Mouse (Mus musculus) embryo, embryonic 9.5 days (tissue): ENCODE measurements at regions not wholly inside any gene's neighbourhood (a gene's known extent, or its start where the extent isn't known, plus 50 kb on each side); places are given as distances from the start of the nearest gene placed in this dataset.
A peak's percentile ranks its signal among the peaks of the same experiment; 100 is the strongest.

Experiments
- DNase-seq: peaks from one replicate; pipeline ENCODE4 v3.0.0-alpha.2; 2017; ENCODE audit errors: extremely low spot score

DNA sequence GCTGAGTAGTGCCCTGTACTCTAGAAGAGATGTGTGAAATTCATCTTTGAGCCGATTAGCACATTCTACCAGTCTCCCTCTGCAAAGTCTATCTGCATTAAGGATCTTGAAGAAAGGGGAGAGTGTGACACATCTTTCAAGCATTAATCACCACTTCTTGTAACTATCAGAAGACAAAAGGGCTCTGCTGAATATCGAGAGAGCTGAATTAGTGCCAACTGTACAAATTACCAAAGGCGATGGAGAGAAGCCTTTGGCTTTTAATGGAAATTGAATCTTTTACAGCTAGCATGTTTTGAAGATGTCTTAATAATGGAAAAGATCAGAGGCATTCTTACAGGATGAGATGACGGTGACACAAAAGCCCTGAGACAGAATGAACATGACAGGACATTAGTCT lies 97.2 kb upstream of the Pam start:
- DNase-seq = no peak

DNA sequence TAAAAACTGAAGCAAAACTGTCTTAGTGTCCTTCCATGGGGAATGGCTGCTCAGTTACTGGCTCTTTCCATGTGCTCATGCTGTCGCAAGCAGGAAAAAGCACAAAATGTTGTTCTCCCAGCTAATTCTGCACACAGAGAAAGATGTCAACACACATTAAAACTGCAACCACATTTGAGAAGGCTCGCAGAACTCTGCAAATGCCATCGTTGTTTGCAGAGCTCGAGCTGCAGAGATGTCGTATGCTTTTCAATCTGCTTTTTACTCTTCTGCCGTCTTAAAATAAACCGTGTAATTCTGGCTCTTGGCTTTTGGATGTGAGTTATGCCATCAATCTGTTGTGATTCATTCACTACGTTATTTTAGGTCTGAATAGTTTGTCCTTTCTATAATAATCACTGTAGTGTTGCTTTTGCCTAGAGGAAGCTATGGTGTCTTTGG lies 96.6 kb upstream of the Pam start:
- no peak for DNase-seq

GRCm38 (mm10) chr1:98191331-98191730 lies 95.9 kb upstream of the Pam start:
- no peak for DNase-seq

DNA sequence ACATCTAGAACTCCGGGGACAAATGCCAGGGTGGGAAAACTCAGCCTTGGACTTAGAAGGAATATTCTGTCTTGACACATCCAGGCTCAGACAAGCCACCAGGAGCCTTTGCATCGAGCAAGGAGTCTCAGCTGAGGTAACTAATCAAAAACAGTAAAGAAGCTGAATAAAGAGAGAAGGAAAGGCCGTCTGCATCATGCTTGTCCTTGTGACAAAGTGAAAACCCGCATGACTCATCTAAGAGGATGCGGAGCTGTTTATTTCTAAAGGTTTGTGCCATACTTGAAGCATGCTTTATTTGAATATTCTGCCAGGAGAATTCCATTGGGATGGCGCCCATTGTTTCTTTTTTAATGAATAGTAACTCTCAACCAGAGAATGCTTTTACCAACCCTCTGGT lies 95.3 kb upstream of the Pam start:
- no peak for DNase-seq

DNA sequence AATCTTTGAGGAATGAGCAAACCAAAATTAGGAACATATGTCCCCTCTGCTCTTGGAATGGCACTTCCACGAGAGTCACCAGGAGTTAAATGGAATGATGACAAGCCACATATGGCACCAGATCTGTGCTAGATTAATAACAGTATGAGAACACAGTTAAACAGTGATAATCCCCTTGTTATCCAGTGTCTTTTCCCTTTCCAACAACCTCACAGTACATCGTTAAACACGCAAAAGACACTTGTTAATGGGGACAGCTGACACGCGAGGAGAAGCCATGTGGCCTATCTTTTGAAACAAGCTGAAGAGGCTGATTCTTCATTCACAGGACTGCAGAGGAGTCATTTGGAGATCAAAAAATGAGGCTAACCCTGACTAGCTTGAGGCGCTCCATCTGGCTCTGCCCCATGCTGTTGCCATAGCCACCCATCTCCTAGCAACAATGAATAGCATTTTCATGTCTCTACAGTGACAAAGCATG lies 94.6 kb upstream of the Pam start:
- DNase-seq = peak; percentile 53

GRCm38 (mm10) chr1:98180372-98180771 lies 84.9 kb upstream of the Pam start:
- no peak for DNase-seq

- DNase-seq = peak; percentile 35
Observed at GRCm38 (mm10) chr1:98179030-98179429, 83.6 kb upstream of the Pam start.

GRCm38 (mm10) chr1:98174811-98175132 lies 79.3 kb upstream of the Pam start:
- DNase-seq = no peak

DNA sequence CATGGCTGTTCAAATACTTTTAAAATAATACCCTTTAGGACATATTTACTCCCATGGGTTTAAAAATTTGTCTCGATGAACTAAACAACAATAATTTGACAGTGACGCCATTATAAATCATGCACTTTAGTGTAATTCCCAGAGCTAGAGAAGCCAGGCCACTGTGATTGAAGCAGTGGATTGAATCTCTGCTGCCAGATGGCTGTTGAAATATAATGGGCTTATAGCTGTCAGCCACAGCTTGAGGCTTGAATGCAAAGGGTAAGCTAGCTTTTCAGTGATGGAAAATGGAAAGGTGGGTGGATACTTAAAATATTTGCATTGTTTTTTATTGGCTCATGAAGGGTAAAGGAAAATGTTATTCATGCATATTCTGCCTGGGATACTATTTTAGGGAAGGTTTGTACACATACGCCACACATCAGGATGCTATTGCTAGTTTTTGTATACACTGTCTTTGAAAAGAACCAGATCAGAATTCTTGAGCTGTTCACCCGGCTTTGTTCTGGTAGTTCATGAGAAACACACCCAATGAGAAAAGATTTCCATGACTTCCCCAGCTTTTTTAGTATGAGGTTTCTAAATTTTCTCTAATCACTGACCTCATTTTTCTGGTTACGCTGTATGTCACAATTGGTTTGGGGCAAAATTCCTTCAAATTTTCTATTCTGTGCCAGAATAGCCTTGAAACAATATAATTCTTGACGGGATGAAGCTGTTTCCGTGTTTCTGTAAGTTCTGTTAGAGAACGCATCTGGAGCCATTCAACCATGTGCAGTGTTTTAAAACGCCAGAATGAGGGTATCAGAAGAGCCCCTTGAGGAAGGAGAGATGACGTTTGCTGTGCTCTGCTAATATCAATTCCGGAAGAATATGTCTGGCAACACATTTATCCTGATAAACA lies 78.7 kb upstream of the Pam start:
- no peak for DNase-seq

DNA sequence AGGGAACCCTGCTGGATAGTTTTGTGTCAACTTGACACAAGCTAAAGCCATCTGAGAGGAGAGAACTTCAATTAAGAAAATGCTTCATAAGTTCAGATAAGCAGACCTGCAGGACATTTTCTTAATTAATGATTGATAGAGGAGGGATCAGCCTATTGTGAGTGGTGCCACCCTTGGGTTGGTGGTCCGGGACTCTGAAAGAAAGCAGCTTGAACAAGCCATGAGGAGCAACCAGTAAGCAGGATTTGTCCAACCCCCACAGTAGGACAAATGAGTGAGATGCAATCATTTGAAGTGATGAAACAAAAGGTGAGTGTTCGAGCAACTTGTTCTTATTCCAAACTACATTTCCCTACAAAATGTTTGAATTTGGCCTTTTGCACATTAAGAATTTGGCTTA lies 78.0 kb upstream of the Pam start:
- DNase-seq = no peak

GRCm38 (mm10) chr1:98171291-98171690 lies 75.8 kb upstream of the Pam start:
- no peak for DNase-seq

DNA sequence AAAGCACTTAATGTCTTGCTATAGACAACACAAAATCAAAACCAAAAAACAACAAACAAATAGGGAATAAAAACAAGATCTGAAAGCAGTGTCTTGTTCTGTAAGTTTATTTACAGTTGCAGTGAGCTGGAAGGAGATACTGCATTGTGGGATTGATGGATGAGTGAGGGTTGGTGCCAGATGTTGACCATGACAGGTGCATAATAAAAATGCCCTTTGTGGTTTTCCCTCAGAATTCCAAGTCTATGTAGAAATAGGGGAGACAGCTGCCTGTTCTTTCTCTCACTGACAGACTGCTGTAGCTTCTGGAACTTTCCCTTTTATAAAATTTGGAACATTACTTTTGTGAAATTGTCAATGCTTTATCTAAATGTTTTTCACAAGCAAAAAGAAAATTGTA lies 73.9 kb upstream of the Pam start:
- no peak for DNase-seq

DNA sequence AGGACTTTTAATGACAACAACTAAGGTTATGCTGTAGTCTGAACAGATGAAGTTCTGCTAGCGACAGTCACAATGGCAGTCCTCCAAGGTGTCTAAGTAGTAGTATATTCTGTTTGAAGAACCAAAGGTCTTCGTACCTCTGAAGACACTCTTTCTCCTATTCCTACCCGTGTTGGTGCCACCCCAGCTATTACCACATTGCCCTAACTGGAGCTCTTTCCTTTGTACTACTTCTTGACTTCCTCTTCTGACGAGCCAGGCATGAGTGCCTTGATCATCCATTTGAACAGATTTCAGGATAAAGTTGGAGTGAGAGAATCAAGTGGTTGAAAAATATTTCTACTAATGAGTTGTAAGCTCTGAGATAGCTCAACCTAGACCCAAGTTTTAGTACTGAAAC lies 72.4 kb upstream of the Pam start:
- DNase-seq = no peak

GRCm38 (mm10) chr1:98162639-98162927 lies 67.1 kb upstream of the Pam start:
- no peak for DNase-seq

DNA sequence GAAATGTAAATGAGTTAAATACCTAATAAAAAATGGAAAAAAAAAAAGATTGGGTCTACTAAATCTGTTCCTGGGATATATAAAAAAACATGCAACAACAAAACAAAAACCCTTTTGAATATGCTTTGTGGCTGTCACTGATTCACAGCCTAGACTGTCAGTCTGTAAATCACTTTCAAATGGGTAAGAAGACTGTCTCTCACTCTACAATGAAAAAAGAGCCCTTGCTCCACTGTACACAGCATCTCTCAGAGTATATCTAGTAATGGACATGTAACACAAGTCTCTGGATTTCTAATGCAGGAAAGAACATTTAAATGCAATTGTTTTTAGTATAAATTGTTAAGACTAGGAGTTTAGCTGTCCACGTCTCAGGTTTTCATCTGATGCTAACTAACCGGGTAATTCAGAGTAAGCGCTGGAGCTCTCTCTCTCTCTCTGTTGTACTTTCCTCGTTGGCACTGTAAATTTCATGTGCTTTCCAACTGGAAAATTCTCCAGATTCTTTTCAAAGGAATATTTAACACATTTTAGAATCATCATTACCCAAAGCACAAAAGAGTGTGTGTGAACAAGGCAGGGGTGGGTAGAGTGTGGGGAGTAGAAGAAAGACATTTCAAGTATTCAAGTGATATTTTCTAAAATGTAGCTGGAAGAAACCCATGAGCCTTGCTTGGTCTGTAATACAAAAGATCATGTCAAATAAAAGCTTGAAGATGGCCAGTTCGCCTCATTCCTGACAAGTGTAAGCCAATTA lies 66.6 kb upstream of the Pam start:
- no peak for DNase-seq

- no peak for DNase-seq
Observed at GRCm38 (mm10) chr1:98158969-98159368, 63.5 kb upstream of the Pam start.

- no peak for DNase-seq
Observed at GRCm38 (mm10) chr1:98147361-98147760, 51.9 kb upstream of the Pam start.
